Mouse (Mus musculus) liver, postnatal 0 days (tissue): ENCODE results near the gene Ackr4. TPM values are rescaled to one million over a fixed set of nuclear protein-coding genes. Genes with fewer than 3 reads are reported as not detected.

Source experiments
- ATAC-seq: fragments of 200-750 bp; cut with Nextera tagmentation; 2 replicates; pipeline ENCODE4 v1.8.0; 2017; ENCODE audit warnings: mild to moderate bottlenecking, moderate library complexity
- DNase-seq: peaks from one replicate; pipeline ENCODE4 v3.0.0-alpha.2; 2016
- H3K27ac ChIP-seq: fragments of 300-500 bp; sonication (generic); 2 replicates; pipeline ENCODE4 v1.5.1; 2014; ENCODE audit warnings: antibody characterized with exemption, moderate library complexity, mild to moderate bottlenecking, low read depth
- H3K27me3 ChIP-seq: fragments of 300-500 bp; sonication (generic); 2 replicates; pipeline ENCODE4 v1.6.1; 2014; ENCODE audit warnings: low read length, control low read depth, mixed read lengths; ENCODE audit not compliant: insufficient read depth
- H3K36me3 ChIP-seq: fragments of 300-500 bp; sonication (generic); replicated peaks from 2 replicates; pipeline ENCODE4 v1.6.1; 2014; ENCODE audit warnings: mild to moderate bottlenecking, control low read depth, low read length, moderate library complexity, mixed read lengths; ENCODE audit not compliant: insufficient read depth
- H3K4me1 ChIP-seq: fragments of 300-500 bp; sonication (generic); 2 replicates; pipeline ENCODE4 v1.6.1; 2014; ENCODE audit warnings: antibody characterized with exemption, mild to moderate bottlenecking, control low read depth; ENCODE audit not compliant: insufficient read depth
- H3K4me2 ChIP-seq: fragments of 300-500 bp; sonication (generic); 2 replicates; pipeline ENCODE4 v1.6.1; 2014; ENCODE audit warnings: low read depth, mild to moderate bottlenecking, low read length, moderate library complexity, mixed read lengths
- H3K4me3 ChIP-seq: fragments of 300-500 bp; sonication (generic); 2 replicates; pipeline ENCODE4 v1.5.1; 2014; ENCODE audit warnings: low read depth, low read length
- H3K9ac ChIP-seq: fragments of 300-500 bp; sonication (generic); replicated peaks from 2 replicates; pipeline ENCODE4 v1.6.1; 2014; ENCODE audit warnings: mild to moderate bottlenecking, moderate library complexity
- H3K9me3 ChIP-seq: fragments of 300-500 bp; sonication (generic); 2 replicates; pipeline ENCODE4 v1.6.1; 2016; ENCODE audit warnings: mild to moderate bottlenecking, control low read depth, low read length, mixed read lengths
- CTCF ChIP-seq: sonication (generic); IDR thresholded peaks from 2 replicates; pipeline ENCODE4 v1.5.1; 2016; ENCODE audit warnings: antibody characterized with exemption, low read depth
- EP300 ChIP-seq: IDR thresholded peaks from 2 replicates; pipeline ENCODE4 v1.6.1; 2016; ENCODE audit warnings: antibody characterized with exemption, low read depth, mild to moderate bottlenecking
- WGBS: fragments of 180-500 bp; shearing (Covaris S2); extraction: QIAGEN DNeasy Blood & Tissue Kit; methylation state at CpG from one replicate; pipeline ENCODE4 v1.1.7; 2014; ENCODE audit not compliant: insufficient replicate concordance; 5-methylcytosine and 5-hydroxymethylcytosine counted together
- polyA plus RNA-seq: library from polyadenylated mRNA; unstranded; fragments of >200 nt; fragmentation: Nextera tagmentation; extraction: Ambion mirVana; gene quantifications from 2 replicates; pipeline ENCODE4 v1.2.1, GENCODE M21; 2015

Gene Ackr4
- polyA plus RNA-seq, 1 experiment from 2014 or later: 0.89 TPM

GRCm38 (mm10) chr9:104040362-104040761, 86.4 kb downstream of the Ackr4 start, which contains the start of gene Gm28305:
TSS of gene Gm28305 (plus strand) at chr9:104040662.
- Histone ChIP-seq H3K4me2 (no peak within 1 kb of the TSS; the same call in 1 of the 2 replicates), H3K27ac (no peak within 1 kb of the TSS), H3K4me3 (no peak within 1 kb of the TSS), H3K9ac (no peak within 1 kb of the TSS), H3K36me3 (peaks cover 9% of the 10 kb centered on the region; the same call in 1 of the 2 replicates), H3K27me3 (no peaks in the 10 kb centered on the region), H3K9me3 (no peaks in the 10 kb centered on the region), H3K4me1 (0 out of 2 replicates have a peak, but pooled peaks cover 2% of the 10 kb centered on the region)
- TF ChIP-seq CTCF (no peak), EP300 (no peak)
- no peak for DNase-seq
- no peak for ATAC-seq
- 50% methylated on average over 2 of the region's 2 CpGs for WGBS

GRCm38 (mm10) chr9:104039742-104040141, 87.0 kb downstream of the Ackr4 start:
- no peak for TF ChIP-seq EP300
- TF ChIP-seq CTCF: no peak
- DNase-seq (no peak), ATAC-seq (no peak)
- H3K9ac ChIP-seq: no peak overlapping the region
- no peak overlapping the region; the same call in 1 of the 2 replicates for H3K4me2 ChIP-seq
- H3K27ac ChIP-seq: no peak overlapping the region
- no peak overlapping the region for H3K4me3 ChIP-seq
- 0 out of 2 replicates have a peak, but pooled peaks cover 2% of the 10 kb centered on the region for H3K4me1 ChIP-seq
- no peaks in the 10 kb centered on the region for H3K27me3 ChIP-seq
- peaks cover 9% of the 10 kb centered on the region; the same call in 1 of the 2 replicates for H3K36me3 ChIP-seq
- no peaks in the 10 kb centered on the region for H3K9me3 ChIP-seq
- WGBS: 43% methylated on average over 4 of the region's 4 CpGs

DNA sequence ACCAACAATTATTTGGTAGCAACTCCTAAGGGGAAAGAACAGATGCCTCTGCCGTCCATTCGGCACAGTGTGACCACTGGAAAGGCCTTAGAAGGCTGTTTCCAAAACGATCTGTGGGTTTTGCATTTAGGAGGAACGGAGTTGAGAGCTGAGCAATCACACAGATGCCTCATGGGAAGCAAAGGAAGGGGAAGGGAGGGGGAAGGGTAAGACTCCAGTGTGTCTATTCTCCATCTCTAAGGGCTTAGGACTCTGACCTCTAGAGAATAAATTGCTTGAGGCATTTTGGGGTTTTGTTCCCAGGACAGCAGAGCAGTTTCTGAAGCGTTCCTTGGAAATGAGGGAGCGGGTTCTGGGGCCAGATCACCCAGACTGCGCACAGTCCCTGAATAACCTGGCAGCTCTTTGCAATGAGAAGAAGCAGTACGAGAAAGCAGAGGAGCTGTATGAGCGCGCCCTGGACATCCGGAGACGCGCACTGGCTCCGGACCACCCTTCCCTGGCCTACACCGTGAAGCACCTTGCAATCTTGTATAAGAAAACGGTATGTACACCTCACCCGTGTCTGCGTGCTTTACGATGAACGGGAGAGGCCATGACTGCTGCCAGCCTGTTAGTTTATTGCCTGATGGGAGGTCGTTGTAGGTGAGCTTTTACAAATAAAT, 87.6 kb downstream of the Ackr4 start:
- DNase-seq (no peak), ATAC-seq (no peak)
- 84% methylated on average over 21 of the region's 21 CpGs for WGBS
- TF ChIP-seq EP300 (no peak), CTCF (no peak)
- Histone ChIP-seq H3K27me3 (no peaks in the 10 kb centered on the region), H3K4me3 (no peak overlapping the region), H3K36me3 (peaks cover 9% of the 10 kb centered on the region; the same call in 1 of the 2 replicates), H3K9me3 (no peaks in the 10 kb centered on the region), H3K4me1 (peaks cover 4% of the 10 kb centered on the region; the same call in 1 of the 2 replicates), H3K27ac (0 out of 2 replicates have a peak overlapping the region, but pooled peaks have one; percentile 6), H3K4me2 (no peak overlapping the region), H3K9ac (no peak overlapping the region)

GRCm38 (mm10) chr9:104038266-104038665, 88.5 kb downstream of the Ackr4 start:
- H3K36me3 ChIP-seq: peaks cover 9% of the 10 kb centered on the region; the same call in 1 of the 2 replicates
- no peak for DNase-seq
- no peaks in the 10 kb centered on the region for H3K9me3 ChIP-seq
- no peak overlapping the region for H3K9ac ChIP-seq
- no peaks in the 10 kb centered on the region for H3K27me3 ChIP-seq
- H3K4me3 ChIP-seq: no peak overlapping the region
- peaks cover 6% of the 10 kb centered on the region; the same call in 1 of the 2 replicates for H3K4me1 ChIP-seq
- ATAC-seq: no peak
- H3K27ac ChIP-seq: no peak overlapping the region
- H3K4me2 ChIP-seq: no peak overlapping the region
- TF ChIP-seq CTCF: no peak
- TF ChIP-seq EP300: no peak
- WGBS: 83% methylated on average over 13 of the region's 13 CpGs

- Histone ChIP-seq H3K4me1 (peaks cover 3% of the 10 kb centered on the region; the same call in 1 of the 2 replicates), H3K9me3 (no peaks in the 10 kb centered on the region), H3K9ac (no peak overlapping the region), H3K36me3 (peaks cover 12% of the 10 kb centered on the region; the same call in 1 of the 2 replicates), H3K27me3 (no peaks in the 10 kb centered on the region), H3K4me3 (no peak overlapping the region), H3K4me2 (peak overlapping the region; percentile 52), H3K27ac (peak overlapping the region; percentile 85)
- peak; percentile 86 for DNase-seq
- 49% methylated on average over 24 of the region's 24 CpGs for WGBS
- ATAC-seq: peak; percentile 91
- peak; percentile 90 for TF ChIP-seq CTCF
- TF ChIP-seq EP300: no peak
Observed at GRCm38 (mm10) chr9:104035261-104036015, 91.3 kb downstream of the Ackr4 start.

DNA sequence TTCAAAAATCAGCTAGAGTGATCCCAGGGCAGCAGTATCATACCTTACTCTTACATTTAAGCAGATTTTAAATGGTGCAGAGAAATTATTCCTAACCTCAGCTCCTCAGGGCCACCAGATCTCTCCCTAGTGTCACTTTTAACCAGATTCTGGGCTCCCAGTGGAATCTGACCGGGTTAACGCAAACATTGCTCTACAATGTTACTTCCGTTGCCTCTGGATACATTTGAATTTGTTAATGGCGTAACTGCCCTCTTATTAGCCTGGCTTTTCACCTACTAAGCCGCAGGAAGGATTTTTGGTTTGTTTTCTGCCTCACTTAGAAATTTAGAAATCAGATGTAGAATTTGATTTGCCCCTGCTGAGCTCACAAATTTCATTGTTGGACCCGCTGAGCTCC, 92.0 kb downstream of the Ackr4 start:
- Histone ChIP-seq H3K9me3 (no peaks in the 10 kb centered on the region), H3K27ac (peak overlapping the region; percentile 85), H3K36me3 (peaks cover 12% of the 10 kb centered on the region; the same call in 1 of the 2 replicates), H3K4me1 (peaks cover 3% of the 10 kb centered on the region; the same call in 1 of the 2 replicates), H3K9ac (no peak overlapping the region), H3K27me3 (no peaks in the 10 kb centered on the region), H3K4me3 (no peak overlapping the region), H3K4me2 (peak overlapping the region; percentile 52)
- WGBS: 55% methylated on average over 6 of the region's 6 CpGs
- ATAC-seq (peak; percentile 83), DNase-seq (no peak)
- no peak for TF ChIP-seq EP300
- TF ChIP-seq CTCF: no peak
